Mouse (Mus musculus) megakaryocyte, embryonic 14.5 days (primary cell): ENCODE results near the gene Prkar2a.

Experiments
- FLI1 ChIP-seq: IDR thresholded peaks from 2 replicates; pipeline ENCODE4 v1.6.1; 2012; ENCODE audit warnings: low read length, inconsistent platforms, mixed read lengths
- GATA1 ChIP-seq: IDR thresholded peaks from 3 replicates; pipeline ENCODE4 v1.6.1; 2012; ENCODE audit warnings: mixed read lengths, low read length, inconsistent platforms, borderline replicate concordance

- TF ChIP-seq GATA1 (no peak), FLI1 (no peak)
These were observed 107.4 kb downstream of the Prkar2a start for GRCm38 (mm10) chr9:108796351-108796981.
